8 mouse cellular contexts compared by ENCODE assay signal in genomic region chr10:126905650-126906075, GRCm38 (mm10). TPM values are rescaled to one million over a fixed set of nuclear protein-coding genes. Genes with fewer than 3 reads are reported as not detected.
DNase-seq lines count a peak whose midpoint lies in the region; ATAC-seq lines count a peak whose summit lies in the region.

No protein-coding gene starts in this region.

- ATAC-seq in erythroblast, adult 5-6 weeks (replicated peaks; ENCODE audit: low FRiP score, poor library complexity, severe bottlenecking) = peak; percentile 94
- peak; percentile 74 for ATAC-seq in kidney, embryonic 15.5 days (replicated peaks; ENCODE audit: low FRiP score)
- ATAC-seq in monocyte, adult 5-6 weeks (replicated peaks; ENCODE audit: insufficient number of reproducible peaks, low FRiP score, low TSS enrichment, poor library complexity, severe bottlenecking) = peak; percentile 78

- WGBS in heart, embryonic 10.5 days = 1% methylated on average over 30 of the region's 30 CpGs
- WGBS in kidney, embryonic 15.5 days = 2% methylated on average over 30 of the region's 30 CpGs

- H3K4me2 ChIP-seq in kidney, embryonic 15.5 days = peak overlapping the region; percentile 71

- peak overlapping the region; percentile 91 for H3K27ac ChIP-seq in heart, embryonic 10.5 days
- H3K27ac ChIP-seq in kidney, embryonic 15.5 days = peak overlapping the region; percentile 90

- no peaks in the 10 kb centered on the region for H3K27me3 ChIP-seq in heart, embryonic 10.5 days (ENCODE audit: insufficient read depth, poor library complexity, severe bottlenecking)
- H3K27me3 ChIP-seq in kidney, embryonic 15.5 days = no peaks in the 10 kb centered on the region

- DNase-seq in A20 (ENCODE audit: low read depth, low spot score) = peak; percentile 96
- DNase-seq in brain, adult 2 months (ENCODE audit: low read depth, low spot score) = peak; percentile 97
- DNase-seq in heart, embryonic 10.5 days (ENCODE audit: low spot score) = peak; percentile 97
- peak; percentile 94 for DNase-seq in liver
- peak; percentile 84 to 90 for DNase-seq in spleen, postnatal 4 days (ENCODE audit: low spot score in 2 of 2)

- no peaks in the 10 kb centered on the region for H3K36me3 ChIP-seq in heart, embryonic 10.5 days
- H3K36me3 ChIP-seq in kidney, embryonic 15.5 days = no peaks in the 10 kb centered on the region

- peak overlapping the region; percentile 63 for H3K4me3 ChIP-seq in heart, embryonic 10.5 days
- H3K4me3 ChIP-seq in kidney, embryonic 15.5 days (replicated peaks) = peak overlapping the region; percentile 48

- 0 out of 2 replicates have a peak, but pooled peaks cover under 1% of the 10 kb centered on the region for H3K4me1 ChIP-seq in heart, embryonic 10.5 days
- peaks cover 11% of the 10 kb centered on the region for H3K4me1 ChIP-seq in kidney, embryonic 15.5 days

- H3K9ac ChIP-seq in kidney, embryonic 15.5 days = peak overlapping the region; percentile 40

- no peaks in the 10 kb centered on the region for H3K9me3 ChIP-seq in heart, embryonic 10.5 days
- 0 out of 2 replicates have a peak, but pooled peaks cover 2% of the 10 kb centered on the region for H3K9me3 ChIP-seq in kidney, embryonic 15.5 days (replicated peaks)

RNA-seq across cellular contexts. Expression of gene Atp23, which starts 4.5 kb away (rescaled TPM):
- total RNA-seq in erythroblast, adult 5-6 weeks (2015; ENCODE audit: low replicate concordance) = 0.38 and 2.3 TPM in 2 replicates
- total RNA-seq in erythroblast, adult 5-6 weeks (2017; ENCODE audit: low replicate concordance) = 0.09 and 0.98 TPM in 2 replicates
- 10.8 and 15.4 TPM in 2 replicates for polyA plus RNA-seq in heart, embryonic 10.5 days (2016; fragmentation: Nextera tagmentation; extraction: Ambion mirVana)
- 18.3 and 19.5 TPM in 2 replicates for polyA plus RNA-seq in kidney, embryonic 15.5 days (2015; fragmentation: Nextera tagmentation; extraction: Ambion mirVana)
- total RNA-seq in monocyte, adult 5-6 weeks (2017) = 2.2 to 7.6 TPM (median 5.6 TPM) in 3 replicates

Comparison
In these comparisons a context has a peak if more than half of its experiments do, and no peak if none do; other contexts are left out.
1. Peak in every context shown above with its lines: DNase-seq, ATAC-seq, H3K4me3 ChIP-seq and H3K27ac ChIP-seq.